Mouse (Mus musculus) bone marrow, adult 2 months (tissue): ENCODE measurements around the gene Phf8. TPM values are rescaled to one million over a fixed set of nuclear protein-coding genes. Genes with fewer than 3 reads are reported as not detected.

Source experiments
- H3K27ac ChIP-seq: fragments of 200-500 bp; 2 replicates; pipeline ENCODE4 v1.5.1; 2012; ENCODE audit warnings: low read depth, mild to moderate bottlenecking, control low read depth, inconsistent platforms, low read length; ENCODE audit not compliant: control insufficient read depth, poor library complexity, insufficient read depth
- H3K4me1 ChIP-seq: fragments of 200-500 bp; 2 replicates; pipeline ENCODE4 v1.6.1; 2011; ENCODE audit warnings: low read length; ENCODE audit not compliant: control insufficient read depth, insufficient read depth
- H3K4me3 ChIP-seq: fragments of 200-500 bp; replicated peaks from 2 replicates; pipeline ENCODE3; 2011; ENCODE audit warnings: mild to moderate bottlenecking, low read depth, low read length, control low read depth; ENCODE audit not compliant: control insufficient read depth
- CTCF ChIP-seq: fragments of 200-500 bp; IDR thresholded peaks from 2 replicates; pipeline ENCODE4 v1.5.1; 2011; ENCODE audit warnings: low read length, control low read depth; ENCODE audit not compliant: control insufficient read depth, insufficient read depth
- POLR2A ChIP-seq: fragments of 200-500 bp; IDR thresholded peaks from 2 replicates; pipeline ENCODE4 v1.6.1; 2011; ENCODE audit warnings: low read depth, mild to moderate bottlenecking, control low read depth, low read length, borderline replicate concordance; ENCODE audit not compliant: control insufficient read depth
- WGBS: fragments of 180-500 bp; shearing (Covaris S2); methylation state at CpG from one replicate; pipeline ENCODE4 v1.1.7; 2018; 5-methylcytosine and 5-hydroxymethylcytosine counted together
- polyA plus RNA-seq: library from polyadenylated mRNA; stranded (reverse); fragments of >200 nt; gene quantifications from 2 replicates; pipeline ENCODE4 v1.2.4, GENCODE M21; 2011; ENCODE audit warnings: low replicate concordance; ENCODE audit not compliant: missing spikeins, insufficient read depth, insufficient read length

The Phf8 gene
- polyA plus RNA-seq, 1 experiment = 16.2 TPM

DNA sequence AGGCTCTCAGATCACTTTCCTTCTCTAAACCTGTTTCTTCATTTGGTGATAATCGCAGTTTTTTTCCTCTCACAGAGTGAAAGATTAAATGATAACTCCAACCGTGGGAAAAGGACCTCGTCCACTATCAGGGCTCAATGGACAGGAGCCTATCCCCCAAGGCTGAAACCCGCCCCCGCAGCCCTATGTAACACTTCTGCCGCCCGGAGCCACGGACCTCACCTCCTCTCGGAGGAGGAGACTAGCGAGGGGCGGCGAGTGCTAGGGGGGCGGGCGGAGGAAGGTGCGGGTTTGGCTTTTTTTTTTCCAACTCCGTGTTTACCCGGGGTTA is 380 bp upstream of the Phf8 start:
- Histone ChIP-seq H3K27ac (peak overlapping the region; percentile 99), H3K4me1 (no peaks in the 10 kb centered on the region; the same call in 1 of the 2 replicates), H3K4me3 (peak overlapping the region; percentile 58)
- WGBS = 16% methylated on average over 17 of the region's 17 CpGs
- TF ChIP-seq CTCF = no peak
- TF ChIP-seq POLR2A = no peak

DNA sequence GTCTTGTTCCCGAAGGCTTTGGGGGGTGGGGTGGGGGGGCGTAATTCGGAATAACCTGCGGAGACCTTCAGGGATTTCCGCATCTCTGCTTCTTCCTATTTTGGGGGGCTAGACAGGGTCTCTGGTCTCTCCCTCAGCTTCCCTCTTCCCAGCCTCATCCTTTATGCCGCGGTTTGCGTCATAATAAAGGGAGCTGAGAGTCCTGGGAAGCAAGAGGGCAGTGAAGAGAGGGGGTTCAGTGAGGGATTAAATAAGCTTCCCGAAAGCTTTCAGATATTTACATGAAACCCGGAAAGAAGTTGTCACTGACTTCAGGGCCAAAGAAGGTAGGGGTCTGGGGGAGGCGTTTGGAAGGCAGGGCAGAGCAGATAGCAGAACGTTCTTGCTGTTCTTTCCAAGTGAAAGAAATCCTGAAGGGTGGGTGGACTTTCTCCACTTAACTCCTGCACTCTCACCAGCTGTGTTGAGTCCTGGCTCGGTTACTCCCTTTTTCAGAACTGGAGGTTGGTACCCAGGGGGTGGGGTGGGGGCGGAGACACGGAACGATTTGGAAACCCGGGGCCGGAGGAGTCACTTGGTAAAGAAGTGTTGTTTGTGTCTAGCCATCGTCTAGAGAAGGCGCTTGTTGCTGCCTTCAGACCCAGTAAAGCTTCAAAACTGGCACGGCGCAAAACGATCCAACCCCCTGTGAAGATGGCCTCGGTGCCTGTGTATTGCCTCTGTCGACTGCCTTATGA is 1.5 kb downstream of the Phf8 start:
- TF ChIP-seq CTCF (no peak), POLR2A (no peak)
- WGBS = 9% methylated on average over 25 of the region's 25 CpGs
- Histone ChIP-seq H3K4me1 (no peaks in the 10 kb centered on the region; the same call in 1 of the 2 replicates), H3K4me3 (peak overlapping the region; percentile 84), H3K27ac (peak overlapping the region; percentile 46)

DNA sequence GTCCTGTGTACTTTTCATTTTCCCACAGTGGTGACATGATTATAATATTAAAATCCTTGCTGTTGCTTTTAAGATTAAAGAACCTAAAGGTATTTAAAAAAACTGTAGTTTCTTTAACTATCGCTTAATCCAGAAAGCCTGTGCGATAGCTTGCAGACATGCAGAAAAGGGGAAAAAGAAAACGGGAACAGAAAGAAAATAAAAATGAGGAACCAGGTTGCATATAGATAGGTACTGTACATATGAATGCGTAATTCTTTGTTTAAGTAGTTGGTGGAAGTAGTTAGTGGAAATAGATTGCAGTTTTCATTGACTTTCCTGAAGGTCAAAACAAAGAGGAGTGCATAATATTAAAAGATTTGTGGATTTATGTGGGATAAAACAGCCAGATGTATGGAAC is 32.9 kb downstream of the Phf8 start:
- Histone ChIP-seq H3K4me1 (no peaks in the 10 kb centered on the region), H3K4me3 (no peak overlapping the region), H3K27ac (no peak overlapping the region)
- WGBS = 53% methylated on average over 4 of the region's 4 CpGs
- TF ChIP-seq CTCF (no peak), POLR2A (no peak)

DNA sequence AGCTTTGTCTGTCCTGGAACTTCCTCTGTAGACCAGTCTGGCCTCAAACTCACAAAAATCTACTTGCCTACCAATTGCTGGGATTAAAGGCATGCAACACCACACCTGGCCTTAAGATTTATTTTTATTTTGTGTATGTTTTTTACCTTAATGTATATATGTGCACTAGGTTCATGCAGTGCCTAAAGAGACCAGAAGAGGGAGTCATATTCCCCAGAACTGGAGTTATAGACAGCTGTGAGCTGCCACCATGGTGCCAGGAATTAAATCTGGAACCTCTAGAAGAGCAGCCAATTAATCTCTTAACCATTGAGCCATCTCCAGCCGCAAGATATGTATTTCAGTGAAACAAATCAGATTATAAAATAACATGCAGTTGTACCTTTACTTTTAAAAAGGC is 54.7 kb downstream of the Phf8 start:
- Histone ChIP-seq H3K27ac (no peak overlapping the region), H3K4me1 (no peaks in the 10 kb centered on the region), H3K4me3 (no peak overlapping the region)
- WGBS = 85% methylated on average over 1 of the region's 1 CpGs
- TF ChIP-seq CTCF (no peak), POLR2A (no peak)

DNA sequence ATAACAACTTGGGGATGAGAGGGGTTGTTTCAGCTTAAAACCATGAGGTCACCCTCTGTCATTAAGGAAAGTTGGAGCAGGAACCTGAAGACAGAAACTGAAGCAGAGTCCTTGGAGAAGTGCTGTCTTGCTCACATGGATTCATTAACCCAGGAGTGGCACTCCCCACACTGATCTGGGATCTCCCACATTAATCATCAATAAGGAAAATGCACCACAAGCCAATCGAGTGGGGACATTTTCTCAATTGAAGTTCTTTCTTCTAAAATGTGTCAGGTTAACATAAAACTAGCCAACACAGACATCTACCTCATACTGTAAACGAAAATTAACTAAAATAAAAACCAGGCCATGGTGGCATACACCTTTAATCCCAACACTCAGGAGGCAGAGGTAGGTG is 122.9 kb downstream of the Phf8 start:
- H3K4me1 ChIP-seq = no peaks in the 10 kb centered on the region
- H3K4me3 ChIP-seq = no peak overlapping the region
- WGBS = 62% methylated on average over 2 of the region's 2 CpGs
- no peak overlapping the region for H3K27ac ChIP-seq
- TF ChIP-seq POLR2A (no peak), CTCF (no peak)

DNA sequence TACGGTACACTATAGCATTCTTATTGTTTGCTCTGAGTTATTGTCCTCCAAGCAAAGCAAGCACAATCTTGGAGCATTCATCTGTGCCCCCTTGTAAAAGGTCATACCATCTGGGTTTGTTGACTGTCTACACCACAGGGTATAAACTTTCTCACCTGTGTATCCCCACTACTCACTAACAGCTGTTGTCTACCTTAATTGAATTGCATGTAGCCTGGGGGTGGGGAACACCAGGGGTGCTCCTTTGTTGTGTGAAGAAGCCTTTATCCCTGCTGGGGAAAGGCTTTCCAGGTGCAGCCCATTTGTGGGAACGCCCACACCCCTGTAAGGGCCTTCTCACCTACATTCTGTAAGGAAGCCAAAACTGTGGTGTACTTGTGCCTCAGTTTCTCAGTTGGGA is 133.3 kb downstream of the Phf8 start:
- Histone ChIP-seq H3K4me3 (no peak overlapping the region), H3K27ac (no peak overlapping the region), H3K4me1 (no peaks in the 10 kb centered on the region)
- 84% methylated on average over 2 of the region's 2 CpGs for WGBS
- TF ChIP-seq CTCF (no peak), POLR2A (no peak)

DNA sequence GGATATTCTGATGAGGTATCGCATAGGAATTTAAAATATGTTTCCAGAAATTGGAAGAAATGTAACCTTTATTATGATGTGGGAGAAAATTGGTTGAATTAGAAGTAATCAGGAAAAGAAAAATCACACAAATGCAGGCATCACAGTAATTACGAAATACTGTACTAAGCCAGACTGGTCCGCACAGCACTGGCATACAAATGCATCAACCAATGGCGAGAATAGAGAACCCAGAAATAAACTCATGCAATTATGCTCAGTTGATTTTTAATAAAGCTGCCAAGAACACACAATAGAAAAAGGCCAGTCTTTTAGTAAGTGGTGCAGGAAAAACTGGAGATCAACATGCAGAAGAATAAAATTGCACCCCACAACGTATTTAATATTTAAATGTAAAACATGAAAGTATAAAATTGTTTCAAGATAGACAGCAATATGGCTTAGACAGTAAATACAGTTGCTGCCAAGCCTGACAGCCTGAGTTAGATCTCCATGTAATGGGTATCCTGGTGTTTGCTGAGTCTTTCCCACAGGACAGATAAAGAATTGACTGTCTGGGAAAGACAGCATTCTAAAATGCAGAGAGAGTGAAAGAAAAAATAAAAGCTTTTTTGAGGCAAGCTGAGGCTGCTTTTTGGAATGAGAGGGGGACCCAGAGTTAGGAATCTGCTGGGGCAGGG is 154.2 kb downstream of the Phf8 start:
- 84% methylated on average over 5 of the region's 5 CpGs for WGBS
- Histone ChIP-seq H3K27ac (no peak overlapping the region), H3K4me3 (no peak overlapping the region), H3K4me1 (no peaks in the 10 kb centered on the region)
- no peak for TF ChIP-seq POLR2A
- TF ChIP-seq CTCF = no peak

Other genes starting within 250 kb of the Phf8 start
- gene Fam120c, start 176.5 kb upstream of the Phf8 start, polyA plus RNA-seq = 0.23 and 0.65 TPM in 2 replicates